Mouse (Mus musculus): ENCODE data around the gene Foxp3. TPM values are rescaled to one million over a fixed set of nuclear protein-coding genes. Genes with fewer than 3 reads are reported as not detected.

Foxp3 gene
- not detected for polyA plus RNA-seq (2017; shearing (Covaris generic))

DNA sequence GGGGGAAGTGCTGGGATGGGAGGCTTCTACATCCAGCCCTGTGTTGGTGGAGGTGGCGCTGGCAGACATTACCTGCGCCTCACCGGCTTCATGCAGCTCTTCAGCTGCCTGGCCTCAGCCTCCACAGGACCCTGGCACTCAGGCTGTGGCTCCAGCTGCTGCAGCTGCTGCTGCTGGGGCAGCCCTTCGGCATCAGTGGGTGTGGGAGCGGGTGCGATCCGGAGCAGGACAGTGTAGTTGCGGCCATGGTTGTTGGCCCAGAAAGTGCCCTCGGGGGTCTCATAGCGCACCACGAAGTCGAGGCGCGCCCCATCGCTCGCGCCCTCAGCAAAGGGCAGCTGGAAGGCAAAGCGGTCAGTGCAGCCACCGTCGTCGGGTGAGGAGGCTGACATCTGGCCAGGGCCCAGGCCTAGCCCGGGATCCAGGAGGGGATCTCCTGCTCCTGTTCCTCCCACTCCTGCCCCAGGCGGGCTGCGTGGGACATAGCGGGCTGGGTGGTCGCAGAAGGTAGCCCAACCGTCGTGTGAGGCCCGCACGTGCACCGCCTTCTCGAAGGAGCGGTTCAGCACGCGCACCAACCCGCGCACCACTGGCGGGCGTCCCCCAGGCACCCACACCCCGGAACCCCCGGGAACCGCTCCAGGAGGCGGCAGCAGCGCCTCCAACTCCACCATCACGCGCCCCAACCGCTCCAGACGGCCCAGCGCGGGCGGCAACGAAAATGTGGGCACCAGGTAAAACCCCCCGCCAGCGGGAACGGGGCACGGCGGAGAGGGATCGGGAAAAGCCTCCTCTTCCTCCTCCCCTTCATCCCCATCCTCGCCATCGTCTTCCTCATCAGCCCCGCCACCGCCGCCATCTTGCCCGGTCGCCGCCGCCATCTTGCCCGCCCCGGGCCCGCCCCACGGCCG is at the start of gene Foxp3:
Foxp3 (plus strand) TSS at position 469 of the 911 bp plus-strand sequence.

DNA sequence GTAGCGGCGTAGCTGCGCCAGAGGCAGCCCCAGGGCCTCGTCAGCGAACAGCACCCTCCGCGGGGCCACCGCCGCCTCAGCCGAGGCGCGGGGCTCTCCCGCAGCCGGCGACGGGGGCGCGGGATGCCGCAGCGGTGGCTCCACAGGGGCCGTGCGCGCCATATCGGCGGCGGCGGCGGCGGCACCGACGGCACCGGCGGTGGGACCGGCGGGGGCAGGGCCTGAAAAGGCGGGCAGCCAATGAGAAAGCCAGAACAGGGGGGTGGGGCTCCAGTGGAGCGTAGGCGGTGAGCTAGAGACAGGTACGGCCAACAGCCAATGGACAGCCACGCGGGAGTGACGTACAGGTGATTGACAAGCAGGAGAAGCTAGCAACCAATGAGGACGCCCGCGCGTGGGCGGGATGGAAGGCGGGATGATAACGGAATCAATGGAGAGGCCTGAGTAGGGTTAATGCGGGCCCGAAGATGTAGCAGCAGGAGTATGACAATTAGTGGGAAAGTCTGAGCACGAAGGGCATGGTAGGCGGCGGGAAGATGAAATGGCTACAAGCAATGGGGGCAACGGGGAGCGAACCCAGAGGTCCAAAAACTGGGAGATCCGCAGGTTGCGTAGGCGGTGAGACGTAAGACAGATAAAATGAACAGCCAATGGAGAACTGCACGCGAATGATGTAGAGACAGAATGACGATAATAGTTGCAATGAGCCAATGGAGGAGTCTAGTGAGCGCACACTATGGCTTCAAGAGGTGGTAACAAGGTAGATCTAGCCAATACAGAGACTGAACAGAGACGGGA is 842 bp downstream of the Foxp3 start, which contains the start of gene Ppp1r3f:
Ppp1r3f (minus strand) TSS at position 197 of the 798 bp plus-strand sequence.

DNA sequence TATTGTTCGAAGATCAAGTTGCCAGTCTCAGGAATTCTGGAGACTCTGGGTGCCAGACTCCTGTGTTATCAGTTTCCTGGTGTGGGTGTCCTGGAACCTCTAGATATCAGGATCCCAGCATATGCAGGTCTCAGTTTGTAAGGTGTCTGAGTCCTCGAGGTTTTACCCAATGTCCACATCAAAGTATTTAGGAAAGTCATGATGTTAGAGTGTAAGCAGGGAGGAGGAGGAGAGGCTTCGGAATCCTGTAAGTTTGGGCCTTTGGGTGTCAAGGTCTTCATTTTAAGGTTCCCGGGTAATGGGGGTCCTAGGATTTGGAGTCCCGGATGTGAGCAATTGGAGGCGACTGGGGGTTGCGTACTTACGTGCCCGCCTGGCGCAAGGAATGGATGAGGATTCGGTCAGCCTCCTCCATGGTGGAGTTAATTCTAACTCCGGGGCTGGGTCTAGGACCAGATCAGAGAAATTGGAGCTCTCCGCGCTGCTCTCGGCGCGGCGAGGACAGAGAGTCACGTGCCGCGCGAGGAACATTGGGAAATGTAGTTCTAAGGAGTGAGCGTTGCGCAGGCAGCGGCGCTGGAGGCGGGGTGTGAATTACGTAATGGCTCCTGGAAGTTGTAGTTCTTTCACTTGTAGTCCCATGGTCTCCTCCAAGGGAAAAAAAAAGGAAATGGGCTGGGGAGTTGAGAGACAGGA is 31.6 kb downstream of the Foxp3 start, which contains the start of gene Ccdc22:
Ccdc22 (minus strand) TSS at position 639 of the 696 bp plus-strand sequence.

DNA sequence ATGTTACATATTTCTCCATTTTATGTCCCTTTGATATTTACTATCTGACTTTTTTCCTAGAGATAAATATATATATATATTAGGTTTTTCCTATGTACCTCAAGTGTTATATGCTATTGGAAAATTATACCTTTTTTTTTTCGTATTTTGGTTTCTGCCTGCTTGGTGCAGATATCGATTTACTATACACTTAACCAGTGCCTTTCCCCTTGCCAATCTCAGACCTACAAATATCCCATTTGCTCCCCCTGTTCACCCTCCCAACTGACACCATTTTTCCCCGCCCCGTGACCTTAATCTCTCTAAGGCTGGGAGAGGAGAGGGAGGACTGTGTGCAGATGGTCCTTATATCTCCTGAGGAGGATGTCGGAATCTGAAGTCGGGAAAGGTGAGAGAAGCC is 33.3 kb downstream of the Foxp3 start, which contains the start of gene Cacna1f:
Cacna1f (plus strand) TSS at position 301 of the 400 bp plus-strand sequence.

DNA sequence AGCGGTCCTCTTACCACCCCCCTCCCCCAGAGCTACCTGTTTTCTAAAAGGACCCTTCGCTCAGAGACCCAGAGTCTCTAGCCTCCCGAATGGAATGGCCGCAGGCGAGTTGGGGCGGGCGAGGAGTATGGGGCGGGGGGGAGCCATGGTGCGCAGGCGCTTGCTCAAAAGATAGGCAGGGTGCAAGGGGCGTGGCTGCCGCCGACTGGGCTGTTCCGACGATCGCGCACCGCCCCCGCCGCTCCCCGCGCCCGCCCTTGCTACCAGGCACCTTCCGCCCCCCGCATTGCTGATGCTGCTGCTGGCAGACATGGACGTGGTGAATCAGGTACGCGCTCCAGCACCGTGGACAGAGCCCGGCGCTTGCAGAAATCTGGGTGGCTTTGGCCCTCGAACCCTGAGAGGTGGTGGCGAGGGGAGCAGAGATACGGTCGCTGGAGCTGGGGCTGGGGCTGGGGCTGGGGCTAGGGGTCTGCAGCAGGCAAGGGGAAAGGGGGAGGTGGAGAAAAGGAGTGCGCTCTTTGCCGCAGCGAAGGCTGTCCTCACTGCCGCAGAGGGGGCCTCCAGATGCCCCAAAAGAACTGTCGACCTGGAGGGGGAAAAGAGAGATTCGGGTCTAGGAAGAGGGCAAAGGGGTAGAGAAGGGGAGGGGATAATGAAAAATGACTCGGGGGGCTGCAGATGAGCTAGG is 65.1 kb downstream of the Foxp3 start, which contains the start of gene Syp:
Syp (plus strand) TSS at position 71 of the 691 bp plus-strand sequence.

Other genes starting within 250 kb of the Foxp3 start
- gene Usp27x, start 197.8 kb upstream of the Foxp3 start, polyA plus RNA-seq (2017; shearing (Covaris generic)): 0.38 TPM
- gene Ppp1r3f, start 639 bp downstream of the Foxp3 start, polyA plus RNA-seq (2017; shearing (Covaris generic)): 2.9 TPM
- gene Ccdc22, start 31.9 kb downstream of the Foxp3 start, polyA plus RNA-seq (2017; shearing (Covaris generic)): 12.1 TPM
- 0.76 TPM for gene Cacna1f, start 33.4 kb downstream of the Foxp3 start, polyA plus RNA-seq (2017; shearing (Covaris generic))
- 0.46 TPM for gene Syp, start 64.8 kb downstream of the Foxp3 start, polyA plus RNA-seq (2017; shearing (Covaris generic))
- gene Prickle3, start 83.6 kb downstream of the Foxp3 start, polyA plus RNA-seq (2017; shearing (Covaris generic)): 21.7 TPM
- 39.3 TPM for gene Plp2, start 97.7 kb downstream of the Foxp3 start, polyA plus RNA-seq (2017; shearing (Covaris generic))
- gene Magix, start 107.6 kb downstream of the Foxp3 start, polyA plus RNA-seq (2017; shearing (Covaris generic)): 0.35 TPM
- 78.2 TPM for gene Gpkow, start 123.5 kb downstream of the Foxp3 start, polyA plus RNA-seq (2017; shearing (Covaris generic))
- gene Wdr45, start 140.7 kb downstream of the Foxp3 start, polyA plus RNA-seq (2017; shearing (Covaris generic)): 93.4 TPM
- gene Gm45208, start 148.6 kb downstream of the Foxp3 start, polyA plus RNA-seq (2017; shearing (Covaris generic)): not detected
- gene Praf2, start 154.8 kb downstream of the Foxp3 start, polyA plus RNA-seq (2017; shearing (Covaris generic)): 31.4 TPM
- gene Ccdc120, start 177.3 kb downstream of the Foxp3 start, polyA plus RNA-seq (2017; shearing (Covaris generic)): not detected
- gene Tfe3, start 188.9 kb downstream of the Foxp3 start, polyA plus RNA-seq (2017; shearing (Covaris generic)): 85.1 TPM
- gene Gripap1, start 216.1 kb downstream of the Foxp3 start, polyA plus RNA-seq (2017; shearing (Covaris generic)): 124 TPM
- gene Kcnd1, start 248.6 kb downstream of the Foxp3 start, polyA plus RNA-seq (2017; shearing (Covaris generic)): not detected

Data from effector memory CD4-positive, alpha-beta T cell, adult 7 months (primary cell).